Mouse (Mus musculus): ENCODE data around the gene Cpn1.

GRCm38 (mm10) chr19:43916586-43917405, 69.6 kb downstream of the Cpn1 start:
- TF ChIP-seq CTCF (IDR thresholded peaks at IDR 0.05; ENCODE audit: low read depth) (no peak), EP300 (IDR thresholded peaks at IDR 0.05; ENCODE audit: low read depth) (no peak)

All from heart, postnatal 0 days (tissue).